Mouse (Mus musculus): Measurements from ENCODE around the gene Leng8.

DNA sequence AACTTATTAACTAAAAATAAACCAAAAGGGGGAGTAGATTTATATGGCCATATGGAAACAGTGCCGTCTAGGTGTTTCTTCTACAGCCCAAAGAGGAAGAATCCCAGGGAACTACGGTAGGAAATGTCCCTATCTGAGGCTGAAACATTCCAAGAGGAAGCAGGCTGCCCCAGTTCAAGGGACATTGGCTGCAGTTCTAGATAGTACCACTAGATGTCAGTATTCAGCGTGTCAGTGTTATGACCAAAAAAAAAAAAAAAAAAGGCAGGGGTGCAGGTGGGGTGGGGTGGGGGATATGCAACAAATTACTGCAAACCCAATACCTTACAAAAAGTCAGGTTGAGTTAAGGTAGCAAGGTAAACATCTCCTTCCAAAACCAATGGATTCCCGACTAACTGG is 33.4 kb upstream of the Leng8 start:
- TF ChIP-seq CTCF (IDR thresholded peaks at IDR 0.05; ENCODE audit: low read depth) (peak; percentile 79), EP300 (IDR thresholded peaks at IDR 0.05; ENCODE audit: low read depth) (no peak)

Measured in liver, postnatal 0 days (tissue).